Mouse (Mus musculus): ENCODE measurements around the gene Olfr1019.

DNA sequence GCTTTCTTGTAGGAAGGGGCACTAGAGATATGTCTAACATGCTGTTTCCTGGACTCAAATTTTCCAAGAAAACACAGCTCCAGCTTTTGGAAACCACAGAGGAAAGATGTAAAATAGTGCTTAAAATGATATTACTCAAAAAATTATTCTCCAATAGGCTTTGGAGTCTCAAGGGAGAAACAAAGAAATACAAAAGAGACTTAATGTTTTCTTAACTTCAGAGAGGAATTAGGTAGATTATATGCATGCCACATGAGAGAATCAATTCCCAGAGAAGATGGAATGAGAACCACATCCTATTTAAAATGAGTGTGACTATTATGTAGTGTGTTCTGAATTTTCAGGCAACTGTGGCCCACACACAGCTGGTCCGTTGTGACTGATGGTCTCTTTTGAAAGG, 1.4 kb upstream of the Olfr1019 start, which contains the start of gene Olfr1020:
- TF ChIP-seq EP300 (IDR thresholded peaks at IDR 0.05; ENCODE audit: low read length) (no peak), CTCF (conservative IDR thresholded peaks at IDR 0.05 in 1 of 2, IDR thresholded peaks at IDR 0.05 in 1 of 2; ENCODE audit: low read depth in 2 of 2, low read length in 2 of 2) (no peak), GABPA (IDR thresholded peaks at IDR 0.05; ENCODE audit: insufficient replicate concordance, low read depth, low read length) (no peak), POLR2A (IDR thresholded peaks at IDR 0.05; ENCODE audit: low read depth, low read length) (no peak), CHD1 (IDR thresholded peaks at IDR 0.05; ENCODE audit: low read depth, low read length) (no peak), USF2 (conservative IDR thresholded peaks at IDR 0.05; ENCODE audit: low read depth, low read length) (no peak), ZC3H11A (IDR thresholded peaks at IDR 0.05; ENCODE audit: low read depth, low read length) (no peak), NRF1 (IDR thresholded peaks at IDR 0.05; ENCODE audit: low read depth, low read length) (no peak), MAFK (IDR thresholded peaks at IDR 0.05; ENCODE audit: insufficient replicate concordance, low read length) (no peak), TCF12 (IDR thresholded peaks at IDR 0.05; ENCODE audit: low read depth, low read length) (no peak), KAT2A (IDR thresholded peaks at IDR 0.05; ENCODE audit: insufficient replicate concordance, low read length) (no peak), SIN3A (IDR thresholded peaks at IDR 0.05; ENCODE audit: low read length) (no peak), MAX (IDR thresholded peaks at IDR 0.05; ENCODE audit: low read length) (no peak)
